Mouse (Mus musculus): ENCODE measurements at regions not wholly inside any gene's neighbourhood (a gene's known extent, or its start where the extent isn't known, plus 50 kb on each side); places are given as distances from the start of the nearest gene placed in this dataset.

DNA sequence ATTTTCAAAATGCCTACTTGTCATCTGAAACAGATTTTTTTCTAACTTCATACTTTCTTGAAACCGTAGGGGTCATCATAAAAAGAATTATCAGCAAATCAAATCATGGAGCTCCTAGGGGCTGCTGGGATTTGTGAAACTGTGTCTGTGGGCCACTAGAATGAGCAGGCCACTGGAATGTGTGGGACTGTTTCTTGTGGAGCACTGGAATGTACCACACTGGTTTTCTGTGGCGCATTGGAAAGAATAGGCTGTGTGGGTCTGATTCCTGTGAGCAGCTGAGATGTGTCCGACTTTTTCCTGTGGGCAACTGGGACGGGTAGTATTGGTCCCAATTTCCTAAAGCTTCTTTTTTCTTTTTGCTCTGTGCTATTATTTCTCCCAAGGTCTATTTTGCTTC is 90.6 kb downstream of the Naa11 start:
- TF ChIP-seq CTCF (conservative IDR thresholded peaks at IDR 0.05; ENCODE audit: low read length) (no peak), POU5F1 (IDR thresholded peaks at IDR 0.05; ENCODE audit: borderline replicate concordance, low read length) (no peak)

All from E14TG2a.4 (cell line).